Comparison of ENCODE assay signal across 11 mouse cellular contexts in the genomic region with DNA sequence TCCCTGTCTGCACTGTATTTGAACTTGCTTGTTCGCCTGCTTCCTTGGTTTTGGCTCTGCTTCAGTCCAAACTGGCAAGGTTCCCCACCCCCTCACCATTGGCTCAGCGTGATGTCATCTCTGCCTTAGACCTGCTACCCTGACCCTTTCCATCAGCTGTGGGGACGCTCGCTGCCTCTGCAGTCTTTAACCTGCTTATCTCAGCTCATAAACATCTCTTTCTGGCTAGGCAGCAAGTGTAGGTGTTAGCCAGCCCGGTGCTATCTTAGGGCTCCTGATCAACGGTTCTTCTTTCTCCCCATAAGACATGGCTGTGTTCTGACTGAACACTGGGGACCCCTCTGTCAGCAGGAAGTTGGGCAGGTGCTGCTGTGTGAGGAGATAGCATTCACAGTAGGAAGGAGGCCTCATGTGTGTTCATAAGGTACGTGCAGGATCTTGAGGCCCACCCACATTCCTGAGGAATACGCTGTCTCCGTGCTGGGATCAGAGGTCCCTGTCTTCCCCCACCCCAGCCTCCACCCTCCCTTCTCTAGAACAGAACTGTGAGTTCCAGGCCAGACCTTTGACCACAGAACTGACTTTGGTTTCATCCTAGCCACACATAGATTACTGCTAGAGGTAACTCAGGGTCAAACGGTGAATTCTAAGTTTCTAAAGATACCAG. TPM values are rescaled to one million over a fixed set of nuclear protein-coding genes. Genes with fewer than 3 reads are reported as not detected.
DNase-seq lines count a peak whose midpoint lies in the region; ATAC-seq and TF ChIP-seq lines count a peak whose summit lies in the region.
"Had no signal": no experiment of that assay in that cellular context is flagged by ENCODE, and none has a peak within 500 bp of the region (broad histone marks: within the 10 kb centered on the region; RNA-seq: fewer than 3 reads in every experiment).

No protein-coding gene starts in this region.

- peak; percentile 83 for DNase-seq in MEL-GATA-1-ER (ENCODE audit: extremely low read depth, low read depth)
- peak; percentile 40 for DNase-seq in brain, adult 2 months (ENCODE audit: low read depth, low spot score)
- DNase-seq in kidney, postnatal 10 days, result peak; percentile 54
- DNase-seq in liver, postnatal 0 days, result peak; percentile 45
- DNase-seq in left cerebral cortex, postnatal 14 days (ENCODE audit: low spot score in 2 of 2), result no peak
- DNase-seq: adrenal gland, postnatal 10 days had no signal

- 30% methylated on average over 10 of the region's 10 CpGs for WGBS in liver, postnatal 0 days (ENCODE audit: insufficient replicate concordance)
- 93% methylated on average over 10 of the region's 10 CpGs for WGBS in midbrain, embryonic 16.5 days

- no peak overlapping the region for H3K4me3 ChIP-seq in liver, postnatal 0 days (ENCODE audit: low read depth, low read length)
- H3K4me3 ChIP-seq in midbrain, embryonic 16.5 days (ENCODE audit: low read depth, low read length), result no peak overlapping the region
- H3K4me3 ChIP-seq: embryonic facial prominence, embryonic 13.5 days; heart, embryonic 13.5 days had no signal

- peak; percentile 77 for ATAC-seq in liver, postnatal 0 days
- no peak for ATAC-seq in midbrain, embryonic 16.5 days
- no peak for ATAC-seq in erythroblast, adult 5-6 weeks (replicated peaks; ENCODE audit: low FRiP score, poor library complexity, severe bottlenecking)

- peaks cover 42% of the 10 kb centered on the region for H3K36me3 ChIP-seq in liver, postnatal 0 days (replicated peaks; ENCODE audit: insufficient read depth, low read length)
- peaks cover 24% of the 10 kb centered on the region for H3K36me3 ChIP-seq in midbrain, embryonic 16.5 days (ENCODE audit: control insufficient read depth, insufficient read depth, low read length)

- intact Hi-C loops in left cerebral cortex, postnatal 14 days (cut with DNase I), result no loop called here

- peak; percentile 80 for TF ChIP-seq EP300 in liver, postnatal 0 days (IDR thresholded peaks at IDR 0.05; ENCODE audit: low read depth)

- H3K4me2 ChIP-seq in liver, postnatal 0 days (ENCODE audit: low read depth, low read length), result no peak overlapping the region
- no peak overlapping the region for H3K4me2 ChIP-seq in midbrain, embryonic 16.5 days (ENCODE audit: low read length)
- H3K4me2 ChIP-seq: embryonic facial prominence, embryonic 13.5 days; heart, embryonic 13.5 days had no signal

- no peaks in the 10 kb centered on the region for H3K27me3 ChIP-seq in liver, postnatal 0 days (ENCODE audit: insufficient read depth, low read length)
- no peaks in the 10 kb centered on the region for H3K27me3 ChIP-seq in midbrain, embryonic 16.5 days (ENCODE audit: control insufficient read depth, insufficient read depth, low read depth, low read length)
- H3K27me3 ChIP-seq: embryonic facial prominence, embryonic 13.5 days; heart, embryonic 13.5 days had no signal

- H3K9me3 ChIP-seq in liver, postnatal 0 days (ENCODE audit: low read length), result no peaks in the 10 kb centered on the region
- H3K9me3 ChIP-seq in midbrain, embryonic 16.5 days (replicated peaks; ENCODE audit: control insufficient read depth, low read length, poor library complexity, severe bottlenecking), result no peaks in the 10 kb centered on the region
- H3K9me3 ChIP-seq: embryonic facial prominence, embryonic 13.5 days; heart, embryonic 13.5 days had no signal

- peak overlapping the region; percentile 80 for H3K27ac ChIP-seq in liver, postnatal 0 days (ENCODE audit: low read depth)
- H3K27ac ChIP-seq in midbrain, embryonic 16.5 days (ENCODE audit: low read length), result no peak overlapping the region
- H3K27ac ChIP-seq: embryonic facial prominence, embryonic 13.5 days; heart, embryonic 13.5 days had no signal

- no peak for TF ChIP-seq CTCF in liver, postnatal 0 days (IDR thresholded peaks at IDR 0.05; ENCODE audit: low read depth)

- H3K9ac ChIP-seq in liver, postnatal 0 days (replicated peaks), result no peak overlapping the region; the same call in 1 of the 2 replicates
- H3K9ac ChIP-seq in midbrain, embryonic 16.5 days (ENCODE audit: low read depth, low read length), result no peak overlapping the region
- H3K9ac ChIP-seq: embryonic facial prominence, embryonic 13.5 days; heart, embryonic 13.5 days had no signal

- H3K4me1 ChIP-seq in liver, postnatal 0 days (ENCODE audit: insufficient read depth), result peaks cover 12% of the 10 kb centered on the region
- H3K4me1 ChIP-seq in midbrain, embryonic 16.5 days (ENCODE audit: control insufficient read depth, insufficient read depth, low read length), result no peaks in the 10 kb centered on the region

RNA-seq across cellular contexts. Expression of a gene that starts 21.4 kb away (rescaled TPM):
- polyA plus RNA-seq in liver, postnatal 0 days (2015; fragmentation: Nextera tagmentation; extraction: Ambion mirVana), result 27,203 and 27,647 TPM in 2 replicates
- 3.5 and 3.9 TPM in 2 replicates for polyA plus RNA-seq in midbrain, embryonic 16.5 days (2015; fragmentation: Nextera tagmentation; extraction: Ambion mirVana)
- under 1 TPM in 1 of 2 experiments, not detected in 1; 0.57 TPM for total RNA-seq in left cerebral cortex, postnatal 14 days (2021)
- total RNA-seq in erythroblast, adult 5-6 weeks (2015; ENCODE audit: low replicate concordance), result not detected in 2 replicates
- total RNA-seq in erythroblast, adult 5-6 weeks (2017; ENCODE audit: low replicate concordance), result not detected in 2 replicates
- total RNA-seq: left cerebral cortex, adult 18-20 months had no signal

RNA-seq across cellular contexts. Expression of a gene that starts 28.5 kb away (rescaled TPM):
- polyA plus RNA-seq in liver, postnatal 0 days (2015; fragmentation: Nextera tagmentation; extraction: Ambion mirVana), result 453 and 541 TPM in 2 replicates
- not detected in 2 replicates for polyA plus RNA-seq in midbrain, embryonic 16.5 days (2015; fragmentation: Nextera tagmentation; extraction: Ambion mirVana)
- total RNA-seq in left cerebral cortex, postnatal 14 days (2021), result under 1 TPM in 1 of 2 experiments, not detected in 1; 0.92 TPM
- total RNA-seq in erythroblast, adult 5-6 weeks (2015; ENCODE audit: low replicate concordance), result not detected in 2 replicates
- not detected in 2 replicates for total RNA-seq in erythroblast, adult 5-6 weeks (2017; ENCODE audit: low replicate concordance)
- polyA plus RNA-seq: embryonic facial prominence, embryonic 13.5 days; heart, embryonic 13.5 days had no signal

RNA-seq across cellular contexts. Expression of a gene that starts 33.5 kb away (rescaled TPM):
- 256 and 423 TPM in 2 replicates for polyA plus RNA-seq in liver, postnatal 0 days (2015; fragmentation: Nextera tagmentation; extraction: Ambion mirVana)
- polyA plus RNA-seq in midbrain, embryonic 16.5 days (2015; fragmentation: Nextera tagmentation; extraction: Ambion mirVana), result not detected in 2 replicates
- not detected for total RNA-seq in left cerebral cortex, postnatal 14 days (2021)
- total RNA-seq in erythroblast, adult 5-6 weeks (2015; ENCODE audit: low replicate concordance), result not detected in 2 replicates
- total RNA-seq in erythroblast, adult 5-6 weeks (2017; ENCODE audit: low replicate concordance), result not detected in 2 replicates
- total RNA-seq: left cerebral cortex, adult 18-20 months had no signal
- polyA plus RNA-seq: embryonic facial prominence, embryonic 13.5 days; heart, embryonic 13.5 days had no signal

Comparison
In these comparisons a context has a peak if more than half of its experiments do, and no peak if none do; other contexts are left out.
1. DNase-seq: peak in MEL-GATA-1-ER (single experiment), brain, adult 2 months (single experiment), kidney, postnatal 10 days (single experiment) and liver, postnatal 0 days (single experiment); none in left cerebral cortex, postnatal 14 days (0 of 2).